Mouse (Mus musculus): Measurements from ENCODE around the gene Pepd.

The Pepd gene

GRCm38 (mm10) chr7:34911919-34912897, at the start of gene Pepd:
Gene Pepd (plus strand): TSS chr7:34912379.
- peak; percentile 81 to 83 for DNase-seq (ENCODE audit: low spot score in 2 of 2)

- no peak for DNase-seq (ENCODE audit: low spot score in 2 of 2)
Observed at GRCm38 (mm10) chr7:34867289-34867688, 44.9 kb upstream of the Pepd start.

- DNase-seq (ENCODE audit: low spot score in 2 of 2) = no peak
Observed at GRCm38 (mm10) chr7:34869693-34870092, 42.5 kb upstream of the Pepd start.

- DNase-seq (ENCODE audit: low spot score in 2 of 2) = peak; percentile 6 to 16
Observed at GRCm38 (mm10) chr7:34876787-34877186, 35.4 kb upstream of the Pepd start.

GRCm38 (mm10) chr7:34877820-34878219, 34.4 kb upstream of the Pepd start:
- DNase-seq (ENCODE audit: low spot score in 2 of 2) = no peak

GRCm38 (mm10) chr7:34888441-34888840, 23.7 kb upstream of the Pepd start:
- no peak for DNase-seq (ENCODE audit: low spot score in 2 of 2)

GRCm38 (mm10) chr7:34888891-34889290, 23.3 kb upstream of the Pepd start:
- DNase-seq (ENCODE audit: low spot score in 2 of 2) = no peak

GRCm38 (mm10) chr7:34892845-34893244, 19.3 kb upstream of the Pepd start:
- DNase-seq (ENCODE audit: low spot score in 2 of 2) = no peak

GRCm38 (mm10) chr7:34896461-34896860, 15.7 kb upstream of the Pepd start:
- DNase-seq (ENCODE audit: low spot score in 2 of 2) = no peak

- DNase-seq (ENCODE audit: low spot score in 2 of 2) = no peak
Observed at GRCm38 (mm10) chr7:34897058-34897457, 15.1 kb upstream of the Pepd start.

- no peak for DNase-seq (ENCODE audit: low spot score in 2 of 2)
Observed at GRCm38 (mm10) chr7:34910096-34911066, 1.8 kb upstream of the Pepd start.

GRCm38 (mm10) chr7:34913956-34914355, 1.8 kb downstream of the Pepd start:
- no peak for DNase-seq (ENCODE audit: low spot score in 2 of 2)

- no peak for DNase-seq (ENCODE audit: low spot score in 2 of 2)
Observed at GRCm38 (mm10) chr7:34915555-34915954, 3.4 kb downstream of the Pepd start.

- DNase-seq (ENCODE audit: low spot score in 2 of 2) = no peak
Observed at GRCm38 (mm10) chr7:34917558-34917957, 5.4 kb downstream of the Pepd start.

GRCm38 (mm10) chr7:34917998-34918397, 5.8 kb downstream of the Pepd start:
- DNase-seq (ENCODE audit: low spot score in 2 of 2) = no peak

- DNase-seq (ENCODE audit: low spot score in 2 of 2) = no peak
Observed at GRCm38 (mm10) chr7:34918416-34918815, 6.2 kb downstream of the Pepd start.

GRCm38 (mm10) chr7:34919054-34919453, 6.9 kb downstream of the Pepd start:
- DNase-seq (ENCODE audit: low spot score in 2 of 2) = no peak

GRCm38 (mm10) chr7:34919809-34920208, 7.6 kb downstream of the Pepd start:
- DNase-seq (ENCODE audit: low spot score in 2 of 2) = peak in 1 of 2 experiments; percentile 12

- no peak for DNase-seq (ENCODE audit: low spot score in 2 of 2)
Observed at GRCm38 (mm10) chr7:34925208-34925607, 13.0 kb downstream of the Pepd start.

GRCm38 (mm10) chr7:34925956-34926355, 13.8 kb downstream of the Pepd start:
- DNase-seq (ENCODE audit: low spot score in 2 of 2) = no peak

GRCm38 (mm10) chr7:34929614-34930262, 17.6 kb downstream of the Pepd start:
- DNase-seq (ENCODE audit: low spot score in 2 of 2) = no peak
